Mouse (Mus musculus) bone marrow, adult 2 months (tissue): ENCODE data around the gene Mrpl33.

Source experiments
- CTCF ChIP-seq: fragments of 200-500 bp; IDR thresholded peaks from 2 replicates; pipeline ENCODE4 v1.5.1; 2011; ENCODE audit warnings: low read length, control low read depth; ENCODE audit not compliant: control insufficient read depth, insufficient read depth
- POLR2A ChIP-seq: fragments of 200-500 bp; IDR thresholded peaks from 2 replicates; pipeline ENCODE4 v1.6.1; 2011; ENCODE audit warnings: low read depth, mild to moderate bottlenecking, control low read depth, low read length, borderline replicate concordance; ENCODE audit not compliant: control insufficient read depth

DNA sequence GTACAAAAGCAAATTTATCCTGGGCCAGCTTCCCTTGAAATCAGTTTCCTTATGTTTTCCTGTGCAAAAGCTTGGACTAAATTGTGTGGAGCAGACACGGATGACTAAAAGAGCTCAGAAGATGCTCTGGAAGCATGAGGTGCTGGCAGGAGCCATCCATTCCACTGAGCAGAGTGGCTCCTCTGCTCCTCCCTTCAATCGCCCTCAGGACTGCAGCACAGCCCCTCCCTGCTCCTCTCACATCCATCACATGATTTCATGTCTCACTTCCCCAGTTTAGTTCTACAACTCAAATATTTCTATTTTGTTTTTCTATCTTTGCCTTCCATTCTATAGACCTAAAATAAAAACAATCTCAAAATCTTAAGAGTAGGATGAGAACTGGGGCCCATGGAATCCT is 74.4 kb downstream of the Mrpl33 start:
- no peak for TF ChIP-seq CTCF
- no peak for TF ChIP-seq POLR2A
